Mouse (Mus musculus): ENCODE measurements around the gene Cmtr1.

Cmtr1 gene

GRCm38 (mm10) chr17:29736448-29737014 lies 76.1 kb downstream of the Cmtr1 start:
- DNase-seq (ENCODE audit: low read depth) = no peak

DNA sequence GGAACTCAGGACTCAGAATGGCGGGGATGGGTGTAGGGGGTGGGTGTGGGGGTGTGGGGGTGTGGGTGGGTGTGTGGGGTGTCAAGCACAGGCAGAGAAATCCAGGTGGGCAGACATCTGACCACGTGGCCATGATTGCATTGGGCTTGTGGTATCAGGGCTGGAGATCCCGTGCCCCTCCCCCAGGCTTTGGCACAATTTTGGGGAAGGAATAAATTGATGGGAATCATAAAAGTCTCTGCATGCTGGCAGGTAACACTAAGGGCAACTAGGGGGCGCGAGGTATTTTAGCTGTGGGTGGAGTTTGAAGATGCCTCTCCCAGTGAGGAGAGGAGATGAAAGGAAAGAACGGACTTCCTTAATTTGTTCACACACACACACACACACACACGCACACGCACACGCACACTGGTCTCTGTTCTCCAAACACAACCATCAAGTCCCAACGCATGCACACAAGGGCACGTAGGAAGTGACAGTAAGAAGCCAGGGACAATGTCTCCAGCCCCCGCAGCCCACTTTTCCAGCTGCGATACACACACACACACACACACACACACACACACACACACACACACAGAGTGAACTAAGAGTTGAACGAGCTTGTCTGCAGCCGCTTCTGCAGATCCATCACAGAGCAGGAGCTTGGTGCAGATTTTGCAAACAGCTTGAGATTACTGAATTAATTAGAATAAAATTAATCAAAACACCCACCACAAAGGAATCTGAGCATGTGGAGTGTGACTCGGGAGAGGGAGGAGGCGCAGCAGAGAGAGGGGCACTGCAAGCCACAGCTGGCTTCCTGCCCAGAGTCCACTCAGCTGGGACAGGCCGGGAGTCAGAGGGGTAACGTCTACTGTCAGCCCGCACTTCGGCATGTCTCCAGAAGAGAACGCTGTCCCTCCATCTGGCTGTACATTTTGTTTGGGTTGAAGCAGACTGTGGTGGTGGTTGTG lies 77.7 kb downstream of the Cmtr1 start:
- DNase-seq (ENCODE audit: low read depth) = no peak

DNA sequence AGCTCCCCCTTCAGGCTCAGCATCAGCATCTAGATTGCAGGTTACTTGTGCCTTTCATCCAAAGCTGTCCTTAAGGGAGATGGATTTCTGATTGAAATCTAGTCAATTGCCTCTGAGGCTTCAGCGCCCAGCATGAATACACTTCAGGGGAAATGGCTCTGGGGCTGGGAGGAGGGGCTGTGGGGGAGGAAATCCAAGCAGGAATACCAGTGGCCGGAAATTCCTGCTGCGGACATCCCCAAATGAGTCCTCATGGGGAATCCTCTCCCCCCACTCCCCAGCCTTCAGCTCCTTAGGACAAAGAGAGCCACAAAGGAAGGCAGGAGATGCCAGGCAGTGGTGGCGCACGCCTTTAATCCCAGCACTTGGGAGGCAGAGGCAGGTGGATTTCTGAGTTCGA lies 87.1 kb downstream of the Cmtr1 start:
- no peak for DNase-seq (ENCODE audit: low read depth)

DNA sequence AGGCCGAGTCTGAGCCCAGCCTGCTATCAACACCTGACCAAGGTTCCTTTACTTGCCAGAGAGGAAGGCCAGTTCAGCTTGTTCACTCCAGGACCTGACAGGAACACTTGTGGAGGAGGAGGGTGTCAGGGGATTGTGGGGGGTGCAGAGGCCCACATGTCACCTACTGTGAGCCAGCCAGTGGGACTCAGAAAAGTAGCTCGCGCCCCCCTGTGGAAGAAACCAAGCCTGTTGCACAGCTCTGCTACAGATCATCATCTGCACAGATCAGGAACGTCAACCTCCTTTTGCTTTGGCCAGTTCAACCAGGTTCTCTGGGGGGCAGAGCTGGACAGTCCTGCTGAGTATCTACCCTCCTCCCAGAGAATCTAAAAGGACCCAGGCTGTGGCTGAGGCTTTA lies 94.1 kb downstream of the Cmtr1 start:
- DNase-seq (ENCODE audit: low read depth) = no peak

Measured in induced T-regulatory cell, adult 2 months (primary cell).